Mouse (Mus musculus) adrenal gland, postnatal 10 days (tissue): ENCODE data around the gene BC055324. TPM values are rescaled to one million over a fixed set of nuclear protein-coding genes. Genes with fewer than 3 reads are reported as not detected.
"Not testable (repeated sequence)": the region's sequence is repeated elsewhere in the genome, so short reads cannot be mapped to it uniquely, and the experiment has no call there.

Experiments
- DNase-seq: peaks from one replicate; pipeline ENCODE4 v3.0.0; 2021; ENCODE audit warnings: mixed read lengths
- long read RNA-seq, 2 experiments: library from polyadenylated mRNA; stranded (forward); transcript quantifications; one replicate each; pipeline ENCODE4 v2.0.0; 2021
- total RNA-seq, 2 experiments: library from RNA; stranded (reverse); gene quantifications; 2 replicates each; pipeline ENCODE4 v1.2.3; 2021

Gene BC055324
- total RNA-seq, result 1 to 10 TPM; 3.2 to 4.0 TPM
- long read RNA-seq, experiment 1, transcript BC055324-201 (24 exons, 3,179 nt), result major isoform, 5 of 8 reads
- long read RNA-seq, experiment 1, partial matches to known transcripts, result 0 of 8 reads
- long read RNA-seq, experiment 1, other reads (novel, unspliced or antisense), result 3 of 8 reads
- long read RNA-seq, experiment 2, partial matches to known transcripts, result 0 of 5 reads
- long read RNA-seq, experiment 2, other reads (novel, unspliced or antisense), result 1 of 5 reads

DNA sequence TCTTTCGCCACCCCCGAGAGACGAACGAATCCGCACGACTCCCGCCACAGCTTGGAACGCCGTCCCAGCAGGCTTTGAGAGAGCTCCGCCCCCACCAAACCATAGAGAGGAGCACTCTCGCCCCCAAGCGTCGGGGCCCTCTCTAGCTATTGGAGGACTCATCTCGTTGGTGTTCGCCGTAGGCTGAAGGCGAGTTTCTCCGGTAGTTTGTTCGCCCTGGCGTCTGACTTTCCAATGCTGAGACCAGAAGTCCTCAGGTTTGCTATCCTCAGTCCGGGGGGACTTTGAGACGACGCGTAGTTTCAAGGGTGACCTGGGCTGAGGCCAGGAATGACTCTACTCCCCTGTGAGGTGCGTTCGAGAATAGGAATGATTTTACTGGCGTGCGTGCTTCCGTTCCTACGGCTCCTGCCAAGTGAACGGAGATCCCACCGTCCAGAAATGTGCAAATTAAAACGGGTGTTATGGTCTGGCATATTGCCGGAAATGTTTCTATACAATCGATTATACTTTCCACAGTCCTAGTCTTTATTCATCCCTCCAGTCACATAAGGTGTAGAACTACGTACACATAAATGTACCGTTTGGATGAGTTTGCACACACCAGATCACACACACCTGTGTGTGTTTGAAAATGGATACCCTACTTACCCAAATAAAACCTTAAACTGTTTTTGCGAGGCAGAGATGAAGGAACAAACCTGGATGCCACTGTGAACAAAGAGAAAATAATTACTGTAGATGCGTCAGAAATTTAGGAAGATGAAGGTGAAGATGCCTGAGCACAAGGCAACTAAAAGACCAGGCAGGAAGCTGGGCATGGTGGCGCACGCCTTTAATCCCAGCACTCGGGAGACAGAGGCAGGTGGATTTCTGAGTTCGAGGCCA is at the start of gene BC055324, which contains the start of gene Mettl18:
Gene BC055324 (minus strand): TSS at position 76 of the 888 bp plus-strand sequence.
Gene Mettl18 (plus strand): TSS at position 169 of the 888 bp plus-strand sequence.
- DNase-seq, result peak; percentile 93

DNA sequence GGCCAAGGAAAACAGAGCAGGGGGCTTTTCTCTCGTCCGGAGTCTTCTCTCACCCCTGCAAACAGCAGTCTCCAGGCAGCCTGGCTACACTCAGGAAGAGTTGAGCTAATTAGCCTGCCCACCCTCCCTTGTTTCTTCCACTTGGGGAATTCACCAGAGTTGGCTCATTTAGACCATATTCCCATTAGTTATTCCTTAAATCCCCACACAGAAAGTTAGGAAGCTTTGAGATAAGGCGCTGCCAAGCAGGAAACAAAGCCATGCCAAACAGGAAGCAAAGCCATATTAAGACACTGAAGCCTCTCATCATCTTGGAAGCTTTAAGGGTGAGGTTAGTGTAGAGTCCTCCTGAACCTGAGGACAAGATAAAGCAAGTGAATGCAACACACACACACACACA is 49.0 kb upstream of the BC055324 start:
- no peak for DNase-seq

DNA sequence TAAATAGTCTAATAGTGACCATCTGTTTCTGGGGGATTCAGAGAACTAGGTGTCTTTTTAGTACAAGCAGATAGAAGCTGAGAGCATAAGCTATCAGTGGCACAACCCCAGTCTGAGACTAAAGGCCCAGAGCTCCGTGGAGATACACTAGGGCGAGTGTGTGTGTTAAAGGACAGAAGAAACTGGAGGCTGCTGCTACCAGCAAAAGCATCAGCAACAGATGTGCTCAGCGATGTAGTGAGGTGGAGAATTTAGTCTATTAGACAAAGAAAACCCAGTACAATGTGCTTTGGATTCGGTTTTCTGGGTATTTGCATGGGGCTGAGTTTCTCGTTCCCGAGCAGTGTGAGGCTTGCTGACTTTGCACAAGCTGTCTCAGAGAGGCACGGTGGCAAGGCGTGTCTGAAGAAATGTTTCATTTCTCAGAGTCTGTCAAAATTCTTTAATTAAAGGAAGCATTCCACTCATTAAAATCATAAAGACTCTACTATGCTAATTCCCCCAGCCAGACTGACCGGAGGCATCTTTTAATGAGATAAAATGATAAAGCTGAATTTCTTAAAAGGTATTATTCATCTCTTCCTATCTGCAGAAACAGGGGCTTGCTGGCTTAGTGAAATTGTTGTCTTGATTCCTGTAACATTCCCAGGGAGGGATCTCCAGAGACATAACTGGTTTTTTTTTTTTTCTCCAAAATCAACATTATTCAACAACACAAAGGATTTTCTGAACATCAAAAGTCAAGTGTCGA is 46.0 kb upstream of the BC055324 start:
- no peak for DNase-seq

GRCm38 (mm10) chr1:164027416-164027815 is 32.8 kb upstream of the BC055324 start:
- no peak for DNase-seq

- DNase-seq, result no peak
Observed at GRCm38 (mm10) chr1:164025685-164026084, 31.1 kb upstream of the BC055324 start.

GRCm38 (mm10) chr1:164022106-164022505 is 27.5 kb upstream of the BC055324 start:
- not testable (repeated sequence) for DNase-seq

GRCm38 (mm10) chr1:164020746-164021145 is 26.1 kb upstream of the BC055324 start:
- DNase-seq, result not testable (repeated sequence)

GRCm38 (mm10) chr1:164019789-164020188 is 25.2 kb upstream of the BC055324 start:
- DNase-seq, result no peak

DNA sequence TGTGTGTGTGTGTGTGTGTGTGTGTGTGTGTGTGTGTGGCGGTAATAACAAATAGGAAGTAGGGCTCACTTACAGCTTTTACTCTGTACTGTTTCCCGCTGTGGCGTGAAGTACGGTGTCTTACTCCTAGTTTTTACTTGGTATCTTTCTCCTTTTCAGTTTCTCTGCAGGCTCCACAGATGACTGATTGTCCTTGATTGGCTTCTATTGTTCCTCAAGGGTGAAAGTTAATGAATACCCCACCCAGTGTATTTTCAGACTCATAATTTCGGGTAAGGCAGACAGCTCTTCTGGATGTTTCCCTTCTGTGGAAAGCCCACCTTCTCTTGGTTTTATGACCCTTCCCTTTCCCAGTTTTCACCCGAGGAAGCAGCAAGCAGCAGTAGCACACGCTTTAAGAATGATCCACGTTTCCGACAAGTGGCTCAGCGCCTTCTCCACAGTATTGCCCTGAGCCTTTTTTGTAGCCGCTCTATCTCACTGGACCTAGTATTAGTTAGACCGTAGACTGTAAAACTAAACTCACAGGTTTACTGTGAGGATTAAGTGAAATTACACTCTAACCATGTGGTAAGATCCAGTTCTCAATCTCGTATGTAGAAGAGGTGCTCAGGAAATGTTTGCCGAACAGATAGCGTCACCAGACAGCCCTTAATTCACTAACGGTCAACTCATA is 23.8 kb upstream of the BC055324 start:
- no peak for DNase-seq

- DNase-seq, result no peak
Observed at GRCm38 (mm10) chr1:164014616-164015015, 20.0 kb upstream of the BC055324 start.

GRCm38 (mm10) chr1:164009235-164009634 is 14.6 kb upstream of the BC055324 start:
- DNase-seq, result peak; percentile 50

DNA sequence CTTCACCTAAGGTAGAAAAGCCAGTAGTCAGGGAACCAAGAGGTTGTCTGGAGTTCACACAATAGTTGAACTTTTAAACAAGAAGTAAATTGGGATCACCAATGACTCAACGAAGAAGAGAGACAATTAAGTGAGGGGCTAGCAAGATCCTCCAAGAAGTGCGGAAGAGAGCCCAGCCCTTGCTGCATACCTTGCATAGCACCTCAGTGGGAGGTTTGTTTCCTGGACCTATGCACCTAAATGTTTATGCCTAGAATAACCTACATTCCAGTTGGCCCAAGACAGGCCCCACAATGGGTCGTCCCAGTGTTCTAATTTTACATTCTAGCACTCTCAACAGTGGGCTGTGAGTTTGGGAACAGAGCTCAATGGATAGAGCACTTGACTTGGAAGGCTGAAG is 9.7 kb upstream of the BC055324 start:
- DNase-seq, result no peak

- DNase-seq, result no peak
Observed at GRCm38 (mm10) chr1:164001831-164002452, 7.3 kb upstream of the BC055324 start.

GRCm38 (mm10) chr1:163995609-163995913 is 965 bp upstream of the BC055324 start:
- DNase-seq, result no peak

DNA sequence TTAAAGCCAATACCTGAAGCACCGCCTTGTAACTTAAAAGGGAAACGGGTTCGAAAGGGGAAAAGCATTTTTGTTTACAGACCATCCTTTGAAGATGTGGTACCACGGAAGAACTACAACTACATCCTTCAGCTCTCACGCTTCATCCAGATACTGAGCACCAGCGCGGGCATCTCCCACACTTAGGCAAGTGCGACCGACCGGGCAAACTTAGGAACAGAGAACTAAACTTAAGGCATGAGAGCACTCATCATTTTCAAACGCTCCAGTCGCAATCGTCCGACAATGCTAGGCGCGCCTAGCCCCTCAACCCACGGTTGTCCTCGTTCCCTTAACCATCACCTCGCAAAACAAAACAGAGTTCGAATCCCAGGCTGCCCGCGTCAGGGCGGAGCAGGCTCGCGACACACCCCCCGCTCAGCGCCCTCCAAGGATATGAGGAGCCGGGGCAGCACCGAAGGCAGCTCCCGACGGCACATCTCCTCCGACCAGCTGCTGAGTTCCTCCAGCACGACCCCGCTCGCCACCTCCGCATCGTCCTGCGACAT is 349 bp downstream of the BC055324 start:
- no peak for DNase-seq

DNA sequence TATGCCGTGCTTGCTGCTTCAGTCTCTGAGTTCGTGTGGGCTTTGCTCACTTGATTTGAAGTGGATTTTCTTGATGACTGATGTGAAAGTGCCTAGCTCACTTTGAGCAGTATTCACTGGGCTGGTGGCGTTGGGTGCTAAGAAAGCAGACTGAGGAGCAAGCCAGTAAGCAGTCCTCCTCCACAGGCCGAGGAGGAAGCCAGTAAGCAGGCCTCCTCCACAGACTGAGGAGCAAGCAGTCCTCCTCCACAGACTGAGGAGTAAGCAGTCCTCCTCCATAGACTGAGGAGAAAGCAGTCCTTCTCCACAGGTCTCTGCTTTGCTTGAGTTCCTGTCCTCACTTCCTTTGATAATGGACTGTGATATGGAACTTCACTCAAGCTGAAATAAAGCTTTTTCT is 2.2 kb downstream of the BC055324 start:
- no peak for DNase-seq

DNA sequence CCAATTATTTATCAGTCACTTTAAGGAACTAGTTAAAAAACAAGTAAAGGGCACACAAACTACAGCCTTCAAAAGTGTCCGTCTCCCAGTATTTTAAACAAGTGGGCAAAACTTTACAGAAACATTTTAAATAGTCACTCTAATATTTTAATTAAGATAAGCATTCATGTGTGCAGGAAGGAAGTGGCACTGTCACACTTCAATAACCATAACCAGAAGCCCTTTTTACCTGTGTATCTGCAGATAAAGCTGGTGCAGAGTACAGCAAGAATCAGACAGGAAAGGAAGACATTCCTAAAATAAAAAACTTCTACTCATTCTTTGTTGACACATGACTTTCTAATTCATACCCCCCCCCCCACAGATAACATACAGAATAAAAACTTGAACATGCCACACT is 18.1 kb downstream of the BC055324 start:
- no peak for DNase-seq

GRCm38 (mm10) chr1:163975088-163975487 is 19.5 kb downstream of the BC055324 start:
- no peak for DNase-seq

DNA sequence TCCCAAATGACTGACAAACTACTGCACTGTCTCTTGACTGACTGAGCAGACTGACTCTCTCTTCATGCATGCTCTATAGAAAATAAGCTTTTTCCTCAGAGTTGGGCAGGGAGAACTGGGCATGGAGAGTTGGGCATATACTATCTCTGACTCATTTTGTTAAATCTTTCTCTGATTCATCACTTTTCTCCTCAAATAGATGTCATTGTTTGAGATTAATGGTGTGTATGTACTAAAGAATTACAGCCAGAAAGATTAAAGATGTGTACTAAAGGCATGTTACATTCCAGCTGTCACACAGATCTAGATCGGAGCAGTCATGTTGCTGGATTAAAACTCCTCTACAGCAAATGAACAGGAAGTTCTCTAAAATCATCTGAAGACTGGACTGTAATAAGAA is 20.1 kb downstream of the BC055324 start:
- DNase-seq, result no peak

GRCm38 (mm10) chr1:163964008-163964689 is 30.4 kb downstream of the BC055324 start:
- DNase-seq, result no peak

DNA sequence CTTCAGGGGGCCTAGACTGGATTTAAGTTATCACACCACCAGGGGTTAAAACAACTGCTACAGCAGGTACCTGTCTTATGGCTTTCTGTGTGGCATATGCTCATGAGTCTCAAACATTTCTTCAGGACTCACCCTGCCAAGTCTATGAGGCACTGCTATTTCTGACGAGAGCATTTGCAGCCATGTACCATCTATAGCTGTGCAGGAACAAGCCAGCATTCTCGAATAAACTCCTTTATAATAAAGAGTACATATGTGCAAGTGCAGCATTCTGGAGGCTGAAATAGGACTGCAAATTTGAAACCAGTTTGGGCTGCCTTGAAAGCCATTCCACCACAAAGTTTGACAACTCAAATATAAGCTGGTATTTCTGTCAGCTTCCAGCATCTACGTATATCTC is 36.6 kb downstream of the BC055324 start:
- DNase-seq, result no peak
